Mouse (Mus musculus): ENCODE results near the gene Abhd17a.

Gene Abhd17a

DNA sequence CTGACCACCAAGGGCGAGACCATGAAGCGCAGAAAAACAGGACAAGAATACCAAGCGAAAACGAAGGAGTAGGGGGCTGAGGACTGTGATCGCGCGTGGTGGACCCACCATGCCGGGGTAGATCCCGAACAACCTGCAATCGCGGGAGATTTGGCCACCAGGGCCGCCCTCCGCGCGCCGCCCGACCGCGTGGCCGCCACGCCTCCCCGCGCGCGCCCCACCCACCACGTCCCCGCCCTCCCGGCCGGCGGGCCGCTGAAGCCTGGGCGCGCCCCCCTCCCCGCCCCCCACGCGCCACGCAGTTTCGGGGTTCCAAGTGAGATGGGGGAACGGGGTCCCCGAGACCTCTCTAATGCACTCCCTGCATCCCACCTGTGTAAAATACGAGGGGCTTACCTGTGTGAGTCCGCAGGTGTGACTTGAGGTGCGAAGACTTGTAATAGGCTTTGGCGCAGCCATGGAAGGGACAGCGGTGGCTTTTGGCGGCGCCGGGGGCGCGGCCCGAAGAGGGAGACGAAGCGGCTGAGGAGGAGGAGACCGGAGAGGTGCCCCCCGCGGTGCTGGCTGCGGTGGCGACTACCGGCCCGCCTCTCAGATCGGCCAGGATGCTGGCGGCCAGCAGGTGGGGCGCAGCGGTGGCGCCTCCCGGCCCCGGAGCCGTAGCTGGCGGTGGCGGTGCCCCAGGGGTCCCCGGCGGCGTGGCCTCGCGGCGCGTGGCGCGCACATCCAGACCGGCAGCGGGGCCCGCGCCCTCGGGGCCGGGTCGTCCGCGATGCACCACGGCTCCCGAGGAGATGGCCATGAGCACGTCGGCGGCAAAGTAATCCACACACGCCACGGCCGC is 13.6 kb downstream of the Abhd17a start:
- peak; percentile 51 to 52 for DNase-seq (ENCODE audit: low spot score in 2 of 2)

DNA sequence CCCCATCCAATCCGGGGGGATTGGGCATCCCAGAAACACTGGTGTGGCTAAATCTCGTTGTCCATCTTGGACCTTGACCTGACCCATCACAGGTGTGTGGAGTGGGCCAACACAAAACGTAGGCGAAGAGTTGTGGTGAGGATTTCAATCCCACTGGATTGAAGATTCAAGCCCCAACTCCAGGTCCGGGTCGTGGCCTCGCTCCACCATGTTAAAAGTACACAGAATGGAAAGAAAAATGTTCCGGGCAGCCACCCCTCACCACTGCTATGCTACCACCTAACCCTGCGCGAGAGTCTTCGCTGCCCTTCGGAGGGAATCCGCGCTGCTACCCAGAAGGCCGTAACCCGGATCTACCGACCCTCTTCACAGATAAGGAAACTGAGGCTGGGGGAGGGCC is 14.2 kb downstream of the Abhd17a start:
- no peak for DNase-seq (ENCODE audit: low spot score in 2 of 2)

DNA sequence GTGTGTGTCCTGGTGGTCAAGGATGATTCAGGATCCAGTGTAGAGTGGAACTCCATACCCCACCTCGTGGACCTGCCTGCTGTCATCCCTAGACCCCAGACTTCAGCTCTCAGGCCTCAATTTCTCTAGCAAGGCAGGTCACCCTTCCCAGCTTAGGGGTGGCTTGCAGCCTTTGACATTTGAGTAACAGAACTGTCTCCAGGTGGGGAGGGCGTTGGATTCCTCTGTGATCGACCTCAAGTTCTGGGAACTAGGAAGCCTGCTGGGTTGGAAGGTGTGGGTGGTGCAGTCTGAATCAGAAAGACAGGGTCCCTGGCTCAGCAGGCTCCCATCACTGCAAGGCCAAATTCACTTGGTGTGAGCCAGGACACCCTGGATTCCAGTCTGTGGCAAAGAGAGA is 15.2 kb downstream of the Abhd17a start:
- DNase-seq (ENCODE audit: low spot score in 2 of 2) = no peak

DNA sequence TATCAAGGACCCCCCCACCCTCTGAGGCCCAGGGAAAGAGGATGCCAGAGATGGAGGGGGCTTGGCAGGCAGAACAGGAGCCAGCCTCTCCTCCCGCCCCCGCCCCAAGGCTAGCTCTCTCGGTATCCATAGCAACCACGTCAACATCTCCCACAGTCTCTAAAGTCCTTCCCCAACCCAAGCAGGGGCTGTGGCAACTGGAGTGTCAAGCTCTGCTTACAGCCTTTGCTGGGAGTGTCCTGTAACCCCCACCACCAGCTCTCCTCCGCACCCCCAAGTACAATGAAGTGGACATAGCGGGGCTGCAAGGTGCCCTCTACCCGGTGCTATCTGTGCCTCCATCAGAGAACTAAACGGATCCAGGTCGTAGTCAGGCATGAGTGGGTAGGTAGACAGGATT is 16.2 kb downstream of the Abhd17a start:
- no peak for DNase-seq (ENCODE audit: low spot score in 2 of 2)

DNA sequence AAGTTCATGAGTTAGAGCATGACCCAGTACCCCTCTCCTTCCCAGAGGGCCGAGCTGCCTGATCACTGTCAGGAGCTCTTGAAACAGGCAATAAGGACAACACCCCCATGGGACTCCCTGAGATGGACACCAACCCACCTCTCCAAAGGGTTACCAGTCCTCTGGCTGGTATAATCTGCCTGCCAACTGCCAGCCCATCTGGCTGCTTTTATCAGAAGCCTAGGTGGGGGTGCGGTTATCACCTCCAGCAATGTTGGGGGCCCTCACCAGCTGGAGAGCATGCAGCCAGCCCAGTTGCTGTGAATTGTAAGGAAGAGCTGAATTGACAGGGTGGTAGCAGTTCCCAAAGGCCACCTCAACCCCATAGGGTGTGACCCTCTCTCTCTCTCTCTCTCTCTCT is 17.7 kb downstream of the Abhd17a start:
- no peak for DNase-seq (ENCODE audit: low spot score in 2 of 2)

DNA sequence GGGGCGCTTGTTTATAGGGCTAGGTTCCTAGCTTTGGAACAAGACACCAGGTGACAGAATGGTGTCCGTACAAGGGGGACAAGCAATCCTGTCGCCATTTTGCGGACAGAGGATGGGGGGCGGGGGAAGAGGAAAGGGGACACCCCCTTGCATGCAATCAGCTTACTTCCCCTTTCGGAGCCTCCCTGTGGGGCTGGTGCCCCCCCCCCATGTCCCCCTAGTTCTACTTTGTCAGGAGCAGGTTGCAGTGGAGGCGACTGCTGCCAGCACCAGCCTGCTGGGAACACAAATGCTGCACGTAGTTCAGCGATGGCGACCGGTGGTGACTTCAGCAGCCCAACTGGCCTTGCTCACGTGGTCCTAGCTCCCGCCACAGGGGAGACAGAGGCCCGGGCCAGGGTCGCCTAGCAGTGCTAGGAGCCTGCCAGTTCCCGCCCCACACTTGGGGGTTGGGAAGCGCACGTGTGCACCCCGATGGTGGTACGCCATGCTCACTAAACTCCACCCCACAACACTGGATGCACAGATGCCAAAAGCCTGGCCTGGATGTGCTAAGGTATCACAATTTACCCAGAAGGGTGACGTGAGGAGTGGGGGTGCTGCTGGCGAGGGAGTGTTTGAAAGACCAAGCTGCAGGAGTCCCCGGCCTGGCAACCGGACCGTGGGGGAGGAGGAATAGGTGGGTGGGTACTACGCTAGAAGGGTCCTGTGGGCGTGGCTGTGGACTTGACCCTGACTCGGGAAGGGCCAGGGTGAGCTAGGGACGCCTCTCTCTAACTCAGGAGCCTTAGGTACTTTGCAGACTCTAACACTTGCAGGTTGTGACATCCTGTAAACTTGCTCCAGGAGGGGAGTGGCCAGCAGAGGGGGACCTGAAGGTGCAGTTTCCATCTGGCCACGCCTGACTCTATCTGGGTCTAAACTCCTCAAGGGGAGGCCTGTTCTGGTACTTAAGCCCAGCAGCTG is 19.0 kb downstream of the Abhd17a start:
- DNase-seq (ENCODE audit: low spot score in 2 of 2) = no peak

DNA sequence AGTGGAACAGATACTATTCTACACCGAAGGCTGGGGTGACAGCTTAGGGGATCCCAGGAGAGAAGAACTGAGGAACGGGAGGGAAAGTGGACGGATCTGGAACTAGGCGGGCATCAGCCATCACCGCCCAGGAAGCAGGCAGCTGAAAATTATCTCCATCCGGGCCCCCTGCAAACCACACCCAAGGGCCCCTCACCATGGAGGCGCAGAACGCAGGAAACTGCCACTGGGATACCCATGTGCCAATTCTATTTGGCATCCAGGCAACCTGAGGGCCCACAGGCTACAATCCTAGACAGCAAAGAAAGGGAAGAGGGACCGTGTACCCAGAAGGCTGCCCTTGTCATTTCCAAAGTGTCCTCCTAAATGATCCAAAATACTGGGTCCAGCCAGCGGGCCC is 19.7 kb downstream of the Abhd17a start:
- DNase-seq (ENCODE audit: low spot score in 2 of 2) = no peak

DNA sequence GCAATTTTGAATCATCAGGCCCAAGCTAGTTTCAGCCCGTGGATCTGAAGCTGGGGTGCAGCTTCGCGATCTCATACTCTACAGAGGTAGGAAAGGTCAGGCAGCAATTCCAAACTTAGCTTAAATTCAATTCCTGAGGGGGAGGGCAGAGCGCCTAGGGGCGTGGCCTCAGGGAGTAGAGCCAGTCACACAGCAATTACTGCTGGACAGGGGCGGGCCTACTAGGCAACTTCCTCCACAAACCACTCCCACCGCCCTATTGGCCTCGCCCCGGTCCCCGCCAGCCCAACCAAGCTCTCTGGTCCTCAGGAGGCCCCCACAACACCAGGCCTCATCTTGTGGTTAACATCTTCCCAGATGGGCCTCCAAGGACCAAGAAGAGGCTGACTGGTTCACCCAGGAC is 20.5 kb downstream of the Abhd17a start:
- peak; percentile 48 to 55 for DNase-seq (ENCODE audit: low spot score in 2 of 2)

DNA sequence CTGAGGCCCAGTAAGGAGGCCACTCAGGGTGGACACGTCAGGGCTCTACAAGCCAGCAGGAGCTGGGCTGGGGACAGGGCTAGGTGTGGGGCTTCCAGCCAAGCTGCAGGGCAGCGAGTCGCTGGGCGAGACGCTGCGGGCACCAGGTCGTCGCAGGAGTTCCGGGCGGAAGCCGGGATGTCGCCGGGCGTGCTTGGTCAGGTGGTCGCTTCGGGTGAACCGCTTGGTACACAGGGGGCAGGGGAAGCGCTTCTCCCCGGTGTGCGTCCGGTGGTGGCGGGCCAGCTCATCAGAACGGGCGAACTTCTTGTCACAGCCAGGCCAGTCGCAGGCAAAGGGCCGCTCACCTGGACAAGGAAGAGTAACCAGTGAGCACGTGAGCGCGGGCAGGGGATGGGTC is 21.3 kb downstream of the Abhd17a start:
- no peak for DNase-seq (ENCODE audit: low spot score in 2 of 2)

DNA sequence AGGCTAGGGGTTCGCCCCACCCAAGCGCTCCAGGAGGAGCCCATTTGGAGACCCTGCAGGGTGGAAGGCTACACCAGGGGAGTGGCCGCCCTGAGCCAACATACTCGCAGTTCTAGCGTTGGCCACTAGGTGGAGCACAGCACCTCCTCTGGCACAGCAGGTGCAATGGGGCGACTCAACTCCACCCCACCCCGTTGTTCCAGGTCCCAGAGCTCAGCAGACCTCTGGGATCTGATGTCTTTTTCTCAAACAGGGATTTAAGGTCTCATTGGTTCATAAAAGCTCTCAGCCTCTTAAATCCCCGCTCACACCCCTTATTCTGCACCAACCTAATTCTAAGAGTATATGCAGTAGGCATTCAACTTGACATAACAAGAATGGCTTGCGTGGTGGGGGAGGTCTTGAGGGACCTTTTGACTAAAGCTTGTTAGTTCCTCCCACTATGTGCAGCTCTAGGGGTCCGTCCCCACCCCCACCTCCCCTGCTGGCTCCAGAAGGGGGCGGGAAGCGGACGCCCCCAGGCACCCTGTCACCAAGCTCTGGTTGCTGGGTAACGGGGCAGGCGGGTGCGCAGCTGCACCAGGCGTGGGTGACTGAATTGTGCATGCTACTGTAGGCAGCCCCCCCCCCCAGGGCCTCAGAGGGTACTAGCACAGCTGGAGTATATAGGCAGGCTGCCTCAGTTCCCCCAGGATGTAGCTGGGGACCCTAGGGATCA is 23.6 kb downstream of the Abhd17a start:
- DNase-seq (ENCODE audit: low spot score in 2 of 2) = peak; percentile 76 to 84

DNA sequence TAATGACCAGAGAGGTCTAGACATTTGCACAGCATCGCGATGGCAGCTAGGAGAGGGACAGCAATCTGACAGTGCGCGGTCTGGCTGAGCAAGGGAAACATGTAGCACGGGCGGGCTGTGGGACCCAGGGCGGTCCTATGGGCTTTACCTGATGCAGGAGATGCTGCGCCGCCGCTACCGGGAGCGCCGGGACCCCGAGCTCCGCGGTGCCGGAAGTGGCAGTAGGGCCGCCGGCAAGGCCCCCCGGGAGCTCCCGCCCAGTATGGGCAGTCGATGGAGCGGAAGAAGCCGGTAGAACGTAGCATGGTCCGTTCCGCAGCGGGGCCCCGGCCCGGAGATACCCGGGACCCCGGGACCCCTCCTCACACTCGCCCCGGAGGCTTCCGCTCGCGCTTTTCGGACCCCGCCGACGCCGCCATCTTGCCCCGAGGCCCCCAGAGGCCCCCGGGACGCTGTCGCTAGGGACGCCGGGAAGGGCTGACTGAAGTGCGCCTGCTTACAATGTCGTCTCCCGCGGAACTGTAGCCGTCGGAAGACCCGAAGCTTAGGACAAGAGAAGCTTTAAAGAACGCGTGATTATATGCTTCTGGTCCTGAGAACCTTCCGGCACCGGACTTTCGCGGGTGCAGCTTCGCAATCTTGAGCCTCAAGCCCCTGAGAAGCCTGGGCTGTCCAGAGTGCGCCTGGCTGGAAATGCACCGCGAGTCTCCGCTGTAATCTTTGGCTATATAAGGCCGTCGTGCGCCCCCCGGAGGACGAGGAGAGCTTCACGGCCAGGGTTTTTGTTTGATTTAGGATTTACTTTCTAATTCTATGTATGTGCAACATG is 28.8 kb downstream of the Abhd17a start, which contains the start of gene Rexo1:
TSS of gene Rexo1 (minus strand) at position 445 of the 829 bp plus-strand sequence.
- DNase-seq (ENCODE audit: low spot score in 2 of 2) = peak; percentile 89 to 93

DNA sequence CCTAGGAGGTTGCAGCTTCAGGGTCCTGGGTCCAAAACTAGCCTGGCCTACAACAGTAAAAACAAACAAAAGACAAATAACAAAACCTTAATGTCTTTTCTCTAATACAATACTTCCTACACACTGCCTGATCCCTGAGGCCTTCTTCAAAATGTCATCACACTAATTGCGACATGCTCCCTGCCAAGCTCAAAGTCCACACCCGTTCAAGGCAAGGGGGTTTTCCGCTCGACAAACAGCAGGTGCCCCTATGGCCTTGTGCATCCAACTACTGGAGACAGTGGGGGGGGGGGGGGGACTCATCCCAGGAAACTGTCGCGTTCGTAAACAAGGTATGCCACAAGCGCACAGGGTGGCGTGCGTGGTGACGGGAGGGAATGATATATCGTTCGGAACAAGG is 29.5 kb downstream of the Abhd17a start:
- DNase-seq (ENCODE audit: low spot score in 2 of 2) = no peak

DNA sequence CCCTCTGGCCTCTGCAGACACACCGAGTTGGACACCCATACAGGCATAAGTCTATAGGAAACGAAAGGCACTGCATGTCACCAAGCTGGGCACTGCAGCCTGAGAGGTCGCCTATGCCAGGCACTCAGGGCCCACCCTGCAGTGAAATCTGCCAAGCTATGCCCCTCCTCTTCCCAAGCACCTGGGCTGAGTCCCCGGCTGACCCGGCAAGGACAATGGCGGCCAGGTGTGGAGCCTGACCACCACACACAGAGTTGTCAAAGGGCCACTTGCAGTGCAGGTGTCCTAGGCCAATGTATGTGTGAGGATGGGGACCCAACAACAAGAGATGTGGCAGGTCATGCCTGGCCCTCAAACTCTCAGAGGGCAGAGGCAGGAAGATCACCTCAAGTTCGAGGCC is 30.7 kb downstream of the Abhd17a start:
- no peak for DNase-seq (ENCODE audit: low spot score in 2 of 2)

DNA sequence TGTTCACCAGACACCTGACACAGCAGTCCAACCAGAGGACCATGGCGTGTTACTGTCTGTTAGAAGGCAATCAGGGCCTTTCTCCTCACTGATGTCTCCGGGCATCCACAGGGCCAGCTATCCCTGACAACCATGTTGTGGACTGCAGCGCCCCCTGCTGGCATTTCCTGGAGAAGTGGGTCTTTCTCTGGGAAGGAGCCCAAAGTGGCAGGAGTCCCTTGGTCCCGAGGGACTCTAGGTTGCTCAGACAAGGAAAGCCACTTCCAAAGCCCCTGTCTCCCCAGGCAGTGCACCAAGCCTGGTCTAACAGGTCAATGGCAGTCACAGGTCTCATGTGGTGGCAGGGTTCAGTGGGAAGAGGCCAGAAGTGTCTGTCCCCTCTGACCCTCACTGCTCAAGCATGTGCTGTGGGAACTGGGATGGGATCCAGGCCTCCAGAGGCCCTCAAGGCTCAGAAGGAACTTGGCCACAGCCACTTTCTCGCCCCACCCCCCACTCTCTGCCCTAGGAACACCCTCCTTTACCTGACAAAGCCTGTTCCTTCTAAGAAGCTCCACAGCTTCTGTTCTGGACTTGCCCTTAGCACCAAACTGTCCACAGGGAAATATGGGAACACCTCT is 32.7 kb downstream of the Abhd17a start:
- peak; percentile 52 to 71 for DNase-seq (ENCODE audit: low spot score in 2 of 2)

DNA sequence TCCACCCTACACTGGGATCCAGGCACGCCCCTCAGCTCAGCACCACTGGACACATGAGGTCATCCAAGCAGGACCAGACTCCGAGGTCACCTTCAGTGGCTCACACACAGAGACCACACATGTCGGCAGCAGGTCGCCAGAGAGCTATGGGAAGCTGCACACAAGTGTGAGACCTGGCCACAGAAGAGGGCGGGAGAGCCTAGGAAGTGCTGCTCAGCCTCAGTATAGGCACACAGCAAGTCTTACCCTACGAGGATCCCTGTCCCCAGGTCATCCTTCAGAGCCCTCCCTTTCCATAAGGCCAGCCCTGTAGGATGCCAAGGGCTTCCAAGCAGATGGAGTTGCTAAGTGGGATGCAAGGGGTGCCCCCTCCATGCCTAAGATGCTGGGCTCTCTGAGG is 36.1 kb downstream of the Abhd17a start:
- no peak for DNase-seq (ENCODE audit: low spot score in 2 of 2)

DNA sequence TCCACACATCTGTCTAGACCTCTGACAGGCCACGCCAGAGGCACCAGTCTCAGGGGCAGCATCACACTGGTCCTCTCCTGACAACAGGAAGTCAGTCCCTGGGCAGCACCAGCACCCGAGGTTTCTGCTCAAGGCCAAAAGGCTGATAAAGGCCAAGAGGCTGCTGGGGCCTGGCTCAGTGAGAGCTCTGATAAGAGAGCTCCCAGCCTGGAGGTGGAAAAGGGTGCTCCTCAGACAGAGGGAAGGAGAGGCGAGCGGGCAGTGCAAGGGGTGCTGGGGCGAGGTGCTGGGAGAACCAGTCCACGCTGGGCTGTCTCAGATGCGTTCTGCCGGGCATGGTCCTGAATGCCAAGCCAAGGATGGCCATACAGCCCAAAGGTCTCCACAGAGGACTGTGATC is 36.6 kb downstream of the Abhd17a start:
- DNase-seq (ENCODE audit: low spot score in 2 of 2) = no peak

DNA sequence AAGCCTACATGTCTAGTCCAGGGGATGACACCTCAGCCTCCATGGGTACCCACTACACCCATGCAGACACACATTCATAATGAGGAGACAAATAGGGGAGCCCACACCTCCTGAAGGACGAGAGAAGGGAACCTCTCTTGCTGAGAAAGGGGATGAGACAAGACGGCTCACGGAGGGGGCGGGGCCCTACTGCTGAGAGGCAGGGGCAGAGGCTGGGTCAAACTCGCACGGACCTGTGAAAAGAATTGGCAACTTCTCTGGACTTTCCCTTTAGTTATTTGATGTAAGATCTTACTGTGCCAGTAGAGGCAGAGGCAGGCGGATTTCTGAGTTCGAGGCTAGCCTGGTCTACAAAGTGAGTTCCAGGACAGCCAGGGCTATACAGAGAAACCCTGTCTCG is 37.8 kb downstream of the Abhd17a start:
- DNase-seq (ENCODE audit: low spot score in 2 of 2) = no peak

DNA sequence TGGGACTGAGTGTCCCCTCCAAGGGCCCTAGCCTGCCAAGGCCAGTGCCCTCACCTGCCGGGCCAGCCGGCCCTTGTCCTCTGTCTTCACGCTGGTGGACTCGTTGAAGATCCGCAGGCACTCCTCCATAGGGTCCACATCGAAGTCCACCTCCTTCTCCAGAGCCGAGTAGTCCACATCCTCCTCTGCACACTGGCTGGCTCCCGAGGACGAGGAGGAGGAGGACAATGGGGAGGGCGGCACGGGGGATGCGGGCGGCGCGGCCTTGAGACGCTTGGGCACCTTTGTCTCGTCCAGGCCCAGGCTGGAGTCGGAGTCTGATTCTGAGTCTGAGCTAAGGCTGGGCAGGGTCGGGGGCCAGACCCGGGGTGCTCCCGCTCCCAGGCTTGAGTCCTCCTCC is 40.9 kb downstream of the Abhd17a start:
- no peak for DNase-seq (ENCODE audit: low spot score in 2 of 2)

DNA sequence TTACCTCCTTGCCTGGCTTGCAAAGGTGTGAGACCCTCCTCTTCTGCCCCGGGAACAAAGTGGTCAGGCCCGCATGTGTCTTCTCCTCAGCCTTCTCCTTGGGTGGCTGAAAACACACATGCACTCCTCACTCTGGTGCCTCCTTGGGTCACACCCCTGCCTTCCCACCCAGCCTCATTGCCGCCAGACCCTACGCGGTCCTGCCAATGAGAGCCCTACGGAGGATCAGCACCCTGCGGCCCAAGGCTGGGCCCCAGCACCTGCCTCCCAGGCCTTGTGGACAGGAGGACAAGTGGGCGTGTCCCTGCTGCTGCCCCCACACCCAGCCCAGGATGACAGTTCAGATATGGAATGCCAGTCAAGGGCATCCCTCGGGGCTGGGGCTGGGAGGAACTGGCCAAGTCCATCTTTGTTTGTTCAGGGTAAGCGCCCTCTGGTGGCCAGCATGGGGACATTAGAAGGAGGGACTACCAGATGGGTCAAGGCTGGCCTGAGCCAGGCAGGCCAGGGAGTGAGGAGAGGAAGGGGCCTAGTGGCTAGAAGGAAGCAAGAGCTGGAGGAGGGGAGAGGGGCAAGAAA is 41.6 kb downstream of the Abhd17a start:
- peak; percentile 25 to 59 for DNase-seq (ENCODE audit: low spot score in 2 of 2)

DNA sequence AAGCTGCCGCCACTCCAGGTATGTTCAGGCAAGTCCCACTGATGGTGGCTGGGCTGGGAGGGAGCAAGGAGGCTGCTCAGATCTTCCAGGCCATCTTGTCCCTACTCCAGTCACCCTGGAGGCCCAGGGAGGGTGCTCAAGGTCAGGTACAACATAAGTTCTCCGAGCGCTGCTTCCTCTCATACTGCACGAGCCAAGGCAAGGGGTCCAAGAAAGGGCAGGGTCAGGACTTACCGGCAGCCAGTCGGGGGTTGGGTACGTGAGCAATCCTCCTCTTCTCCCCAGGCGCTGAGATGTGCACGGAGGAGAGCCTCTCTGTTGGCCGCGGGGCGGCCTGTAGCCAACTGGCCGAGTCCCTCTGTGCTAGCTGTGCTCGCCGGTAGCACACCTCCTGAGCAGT is 42.6 kb downstream of the Abhd17a start:
- no peak for DNase-seq (ENCODE audit: low spot score in 2 of 2)

Measured in urinary bladder, postnatal 36 days (tissue).